Mouse (Mus musculus): ENCODE measurements around the gene Izumo4. TPM values are rescaled to one million over a fixed set of nuclear protein-coding genes. Genes with fewer than 3 reads are reported as not detected.

Izumo4 gene
- polyA plus RNA-seq (2015; fragmentation: Nextera tagmentation; extraction: Ambion mirVana), result 22.3 and 26.5 TPM in 2 replicates

GRCm38 (mm10) chr10:80701721-80702535, at the start of gene Izumo4, which contains the start of gene Mob3a:
Gene Izumo4 (plus strand): TSS chr10:80702184.
Gene Mob3a (minus strand): TSS chr10:80701977.
- Histone ChIP-seq H3K36me3 (peaks cover 6% of the 10 kb centered on the region; the same call in 1 of the 2 replicates), H3K4me1 (replicated peaks) (peaks cover 27% of the 10 kb centered on the region), H3K9ac (peak within 1 kb of the TSS; percentile 63), H3K9me3 (no peaks in the 10 kb centered on the region), H3K27ac (peak within 1 kb of the TSS; percentile 85), H3K4me3 (replicated peaks) (peak within 1 kb of the TSS; percentile 64), H3K27me3 (replicated peaks) (no peaks in the 10 kb centered on the region), H3K4me2 (replicated peaks) (peak within 1 kb of the TSS; percentile 86)
- ATAC-seq, result peak; percentile 95
- WGBS, result under 1% methylated on average over 59 of the region's 59 CpGs

GRCm38 (mm10) chr10:80653156-80653720, 48.7 kb upstream of the Izumo4 start:
- WGBS, result 86% methylated on average over 6 of the region's 6 CpGs

GRCm38 (mm10) chr10:80654866-80655265, 47.1 kb upstream of the Izumo4 start:
- Histone ChIP-seq H3K4me3 (replicated peaks) (peak overlapping the region; percentile 83), H3K27ac (no peak overlapping the region)

More at GRCm38 (mm10) chr10:80653156-80653720, 48.7 kb upstream of the Izumo4 start:
- H3K27me3 ChIP-seq (replicated peaks), result no peaks in the 10 kb centered on the region
- peaks cover 28% of the 10 kb centered on the region for H3K4me1 ChIP-seq (replicated peaks)
- H3K4me3 ChIP-seq (replicated peaks), result no peak overlapping the region
- H3K4me2 ChIP-seq (replicated peaks), result no peak overlapping the region
- no peaks in the 10 kb centered on the region for H3K9me3 ChIP-seq
- no peak for ATAC-seq
- no peaks in the 10 kb centered on the region for H3K36me3 ChIP-seq
- no peak overlapping the region for H3K27ac ChIP-seq
- H3K9ac ChIP-seq, result no peak overlapping the region

GRCm38 (mm10) chr10:80655406-80656129, 46.4 kb upstream of the Izumo4 start:
- ATAC-seq, result peak; percentile 24
- H3K36me3 ChIP-seq, result no peaks in the 10 kb centered on the region
- peak overlapping the region; percentile 92 for H3K9ac ChIP-seq
- H3K27me3 ChIP-seq (replicated peaks), result no peaks in the 10 kb centered on the region
- 2% methylated on average over 10 of the region's 12 CpGs for WGBS
- H3K4me1 ChIP-seq (replicated peaks), result peaks cover 30% of the 10 kb centered on the region
- no peaks in the 10 kb centered on the region for H3K9me3 ChIP-seq
- H3K4me2 ChIP-seq (replicated peaks), result peak overlapping the region; percentile 83
- H3K27ac ChIP-seq, result peak overlapping the region; percentile 71; the same call in 1 of the 2 replicates
- peak overlapping the region; percentile 83 for H3K4me3 ChIP-seq (replicated peaks)

More at GRCm38 (mm10) chr10:80654866-80655265, 47.1 kb upstream of the Izumo4 start:
- Histone ChIP-seq H3K9ac (peak overlapping the region; percentile 92; the same call in 1 of the 2 replicates), H3K4me1 (replicated peaks) (peaks cover 30% of the 10 kb centered on the region), H3K36me3 (no peaks in the 10 kb centered on the region), H3K27me3 (replicated peaks) (no peaks in the 10 kb centered on the region), H3K9me3 (no peaks in the 10 kb centered on the region), H3K4me2 (replicated peaks) (peak overlapping the region; percentile 83)
- WGBS, result 81% methylated on average over 6 of the region's 6 CpGs
- ATAC-seq, result no peak

- H3K27me3 ChIP-seq (replicated peaks), result no peaks in the 10 kb centered on the region
- H3K36me3 ChIP-seq, result no peaks in the 10 kb centered on the region
- WGBS, result under 1% methylated on average over 67 of the region's 72 CpGs
- no peaks in the 10 kb centered on the region for H3K9me3 ChIP-seq
- H3K4me2 ChIP-seq (replicated peaks), result peak overlapping the region; percentile 83
- peak; percentile 87 for ATAC-seq
- peak overlapping the region; percentile 83 for H3K4me3 ChIP-seq (replicated peaks)
- H3K27ac ChIP-seq, result peak overlapping the region; percentile 94
- H3K4me1 ChIP-seq (replicated peaks), result peaks cover 30% of the 10 kb centered on the region
- H3K9ac ChIP-seq, result peak overlapping the region; percentile 92
Measured at GRCm38 (mm10) chr10:80656130-80656862, 45.7 kb upstream of the Izumo4 start.

GRCm38 (mm10) chr10:80656863-80657623, 44.9 kb upstream of the Izumo4 start, which contains the start of gene Btbd2:
Gene Btbd2 (minus strand): TSS chr10:80657071.
- WGBS, result 17% methylated on average over 14 of the region's 15 CpGs
- peak; percentile 44 for ATAC-seq
- Histone ChIP-seq H3K9ac (peak within 1 kb of the TSS; percentile 92), H3K4me1 (replicated peaks) (peaks cover 30% of the 10 kb centered on the region), H3K9me3 (no peaks in the 10 kb centered on the region), H3K4me3 (replicated peaks) (peak within 1 kb of the TSS; percentile 83), H3K4me2 (replicated peaks) (peak within 1 kb of the TSS; percentile 83), H3K27ac (peak within 1 kb of the TSS; percentile 94), H3K27me3 (replicated peaks) (no peaks in the 10 kb centered on the region), H3K36me3 (no peaks in the 10 kb centered on the region)

GRCm38 (mm10) chr10:80658194-80658840, 43.7 kb upstream of the Izumo4 start:
- H3K9me3 ChIP-seq, result no peaks in the 10 kb centered on the region
- H3K4me3 ChIP-seq (replicated peaks), result no peak overlapping the region
- no peaks in the 10 kb centered on the region for H3K27me3 ChIP-seq (replicated peaks)
- peaks cover 30% of the 10 kb centered on the region for H3K4me1 ChIP-seq (replicated peaks)
- H3K9ac ChIP-seq, result no peak overlapping the region
- 79% methylated on average over 14 of the region's 14 CpGs for WGBS
- no peak overlapping the region; the same call in 1 of the 2 replicates for H3K27ac ChIP-seq
- H3K36me3 ChIP-seq, result no peaks in the 10 kb centered on the region
- ATAC-seq, result no peak
- no peak overlapping the region for H3K4me2 ChIP-seq (replicated peaks)

- 0 out of 2 replicates have a peak, but pooled peaks have one; percentile 26 for ATAC-seq
- H3K4me1 ChIP-seq (replicated peaks), result peaks cover 34% of the 10 kb centered on the region
- H3K9ac ChIP-seq, result no peak overlapping the region
- peak overlapping the region; percentile 35; the same call in 1 of the 2 replicates for H3K4me2 ChIP-seq (replicated peaks)
- H3K9me3 ChIP-seq, result no peaks in the 10 kb centered on the region
- no peaks in the 10 kb centered on the region for H3K36me3 ChIP-seq
- no peak overlapping the region; the same call in 1 of the 2 replicates for H3K27ac ChIP-seq
- no peak overlapping the region for H3K4me3 ChIP-seq (replicated peaks)
- H3K27me3 ChIP-seq (replicated peaks), result no peaks in the 10 kb centered on the region
- 53% methylated on average over 4 of the region's 4 CpGs for WGBS
Measured at GRCm38 (mm10) chr10:80658841-80659202, 43.2 kb upstream of the Izumo4 start.

- 14% methylated on average over 10 of the region's 10 CpGs for WGBS
- Histone ChIP-seq H3K36me3 (no peaks in the 10 kb centered on the region), H3K4me3 (replicated peaks) (no peak overlapping the region), H3K9ac (no peak overlapping the region), H3K4me2 (replicated peaks) (peak overlapping the region; percentile 35; the same call in 1 of the 2 replicates), H3K4me1 (replicated peaks) (peaks cover 35% of the 10 kb centered on the region), H3K27ac (no peak overlapping the region), H3K9me3 (no peaks in the 10 kb centered on the region), H3K27me3 (replicated peaks) (no peaks in the 10 kb centered on the region)
- ATAC-seq, result no peak
Measured at GRCm38 (mm10) chr10:80659213-80659612, 42.8 kb upstream of the Izumo4 start.

GRCm38 (mm10) chr10:80661149-80661548, 40.8 kb upstream of the Izumo4 start:
- WGBS, result 32% methylated on average over 5 of the region's 5 CpGs
- Histone ChIP-seq H3K9ac (no peak overlapping the region), H3K4me1 (replicated peaks) (peaks cover 40% of the 10 kb centered on the region), H3K9me3 (no peaks in the 10 kb centered on the region), H3K4me3 (replicated peaks) (no peak overlapping the region), H3K36me3 (no peaks in the 10 kb centered on the region), H3K27ac (no peak overlapping the region), H3K27me3 (replicated peaks) (no peaks in the 10 kb centered on the region), H3K4me2 (replicated peaks) (no peak overlapping the region)
- ATAC-seq, result no peak

Measured in intestine, embryonic 15.5 days (tissue).